ENCODE assay signal across 29 mouse cellular contexts in the genomic region with DNA sequence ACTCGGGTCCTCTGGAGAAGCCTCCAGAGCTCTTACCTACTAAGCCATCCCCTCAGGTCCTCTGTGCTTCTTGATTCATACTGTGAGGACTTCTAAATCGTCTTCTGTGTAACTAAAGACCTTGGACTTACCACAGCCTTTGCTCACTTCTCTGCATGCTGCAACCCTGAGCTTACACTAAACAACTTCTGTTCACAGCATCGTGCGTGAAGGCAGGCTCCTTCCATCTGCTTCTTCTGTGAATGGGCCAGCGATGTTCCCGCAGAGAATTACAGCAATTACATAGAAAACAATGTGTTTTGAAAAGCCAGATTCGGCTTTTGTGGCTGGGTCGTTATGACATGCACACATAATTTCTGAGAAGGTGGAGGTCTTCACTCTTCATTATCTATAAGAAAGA. TPM values are rescaled to one million over a fixed set of nuclear protein-coding genes. Genes with fewer than 3 reads are reported as not detected.
A peak's percentile ranks its signal among the peaks of the same experiment; 100 is the strongest.
DNase-seq lines count a peak whose midpoint lies in the region; ATAC-seq and TF ChIP-seq lines count a peak whose summit lies in the region.
"Had no signal": no experiment of that assay in that cellular context is flagged by ENCODE, and none has a peak within 500 bp of the region (broad histone marks: within the 10 kb centered on the region; RNA-seq: fewer than 3 reads in every experiment).

No protein-coding gene starts in this region.

- WGBS in forebrain, embryonic 14.5 days: 42% methylated on average over 8 of the region's 8 CpGs
- 60% methylated on average over 8 of the region's 8 CpGs for WGBS in forebrain, embryonic 12.5 days

- TF ChIP-seq POLR2A in brain, embryonic 14.5 days (IDR thresholded peaks at IDR 0.05; ENCODE audit: borderline replicate concordance, extremely low read depth, insufficient read depth, insufficient read length, poor library complexity, severe bottlenecking): no peak

- H3K4me3 ChIP-seq in forebrain, embryonic 14.5 days (ENCODE audit: low read depth, low read length): no peak overlapping the region
- H3K4me3 ChIP-seq in forebrain, embryonic 12.5 days (replicated peaks): no peak overlapping the region
- no peak overlapping the region for H3K4me3 ChIP-seq in layer of hippocampus, adult 2 months
- H3K4me3 ChIP-seq: gastrocnemius, adult 2 months; hindbrain, embryonic 10.5 days; hindbrain, embryonic 13.5 days; intestine, embryonic 15.5 days had no signal

- peaks cover 3% of the 10 kb centered on the region; the same call in 1 of the 2 replicates for H3K4me1 ChIP-seq in forebrain, embryonic 14.5 days (ENCODE audit: control insufficient read depth, insufficient read depth, low read length)
- H3K4me1 ChIP-seq in forebrain, embryonic 12.5 days: no peaks in the 10 kb centered on the region; the same call in 1 of the 2 replicates
- H3K4me1 ChIP-seq: intestine, embryonic 15.5 days had no signal

- no peak for TF ChIP-seq CTCF in layer of hippocampus, adult 2 months (conservative IDR thresholded peaks at IDR 0.05)
- TF ChIP-seq CTCF in brain, embryonic 14.5 days (IDR thresholded peaks at IDR 0.05; ENCODE audit: borderline replicate concordance, extremely low read depth, insufficient read depth, insufficient read length): no peak

- H3K9ac ChIP-seq in forebrain, embryonic 14.5 days (ENCODE audit: low read length): no peak overlapping the region
- no peak overlapping the region for H3K9ac ChIP-seq in forebrain, embryonic 12.5 days
- H3K9ac ChIP-seq: hindbrain, embryonic 13.5 days; intestine, embryonic 15.5 days had no signal

- 0 out of 2 replicates have a peak overlapping the region, but pooled peaks have one; percentile 6 for H3K27ac ChIP-seq in forebrain, embryonic 14.5 days (ENCODE audit: low read depth, low read length)
- no peak overlapping the region for H3K27ac ChIP-seq in forebrain, embryonic 12.5 days
- H3K27ac ChIP-seq in layer of hippocampus, adult 2 months: peak overlapping the region; percentile 60; the same call in 1 of the 2 replicates
- H3K27ac ChIP-seq: gastrocnemius, adult 2 months; hindbrain, embryonic 10.5 days; hindbrain, embryonic 13.5 days; intestine, embryonic 15.5 days had no signal

- H3K9me3 ChIP-seq in forebrain, embryonic 14.5 days (replicated peaks; ENCODE audit: control insufficient read depth, low read length): no peaks in the 10 kb centered on the region
- no peaks in the 10 kb centered on the region for H3K9me3 ChIP-seq in forebrain, embryonic 12.5 days
- H3K9me3 ChIP-seq: G1E; hindbrain, embryonic 10.5 days; hindbrain, embryonic 13.5 days; intestine, embryonic 15.5 days had no signal

- no peaks in the 10 kb centered on the region for H3K27me3 ChIP-seq in forebrain, embryonic 14.5 days (replicated peaks; ENCODE audit: control insufficient read depth, insufficient read depth, low read length)
- H3K27me3 ChIP-seq in forebrain, embryonic 12.5 days: no peaks in the 10 kb centered on the region
- H3K27me3 ChIP-seq: hindbrain, embryonic 13.5 days; intestine, embryonic 15.5 days had no signal

- ATAC-seq in forebrain, embryonic 14.5 days: no peak
- no peak for ATAC-seq in forebrain, embryonic 12.5 days (ENCODE audit: low FRiP score)
- ATAC-seq: hindbrain, embryonic 16.5 days; intestine, embryonic 15.5 days; Patski had no signal

- no peak overlapping the region for H3K4me2 ChIP-seq in forebrain, embryonic 14.5 days (ENCODE audit: low read length)
- no peak overlapping the region for H3K4me2 ChIP-seq in forebrain, embryonic 12.5 days
- H3K4me2 ChIP-seq: heart, embryonic 11.5 days; hindbrain, embryonic 13.5 days; intestine, embryonic 15.5 days had no signal

- no peaks in the 10 kb centered on the region for H3K36me3 ChIP-seq in forebrain, embryonic 14.5 days (ENCODE audit: control insufficient read depth, insufficient read depth, low read length)
- H3K36me3 ChIP-seq in forebrain, embryonic 12.5 days (replicated peaks): no peaks in the 10 kb centered on the region
- H3K36me3 ChIP-seq: G1E; hindbrain, embryonic 10.5 days; hindbrain, embryonic 13.5 days; intestine, embryonic 15.5 days had no signal

- DNase-seq in forebrain, embryonic 14.5 days (ENCODE audit: low spot score): peak; percentile 55
- peak in 1 of 2 experiments; percentile 50 for DNase-seq in layer of hippocampus, adult 2 months (ENCODE audit: low spot score in 2 of 2)
- no peak for DNase-seq in layer of hippocampus, adult 9-10 months (ENCODE audit: low spot score)
- DNase-seq in brain, embryonic 14.5 days (ENCODE audit: low read depth): peak; percentile 60
- no peak for DNase-seq in heart, postnatal 4 days
- no peak for DNase-seq in cerebellum, postnatal 4 days (ENCODE audit: low spot score in 2 of 2)
- DNase-seq: adrenal gland, postnatal 10 days; adrenal gland, postnatal 36 days; B cell, adult 2 months; cerebellum, adult 11-12 months; cerebellum, adult 8-10 months; cerebellum, postnatal 10 days; cerebellum, postnatal 36 days; gastrocnemius, adult 2 months; gastrocnemius, postnatal 14 days; kidney, adult 11 months had no signal

RNA-seq across cellular contexts. Expression of gene Eif1b, which starts 8.9 kb away (rescaled TPM):
- 454 and 479 TPM in 2 replicates for polyA plus RNA-seq in forebrain, embryonic 14.5 days (2014; fragmentation: Nextera tagmentation; extraction: Ambion mirVana)
- polyA plus RNA-seq in forebrain, embryonic 12.5 days (2016; fragmentation: Nextera tagmentation; extraction: Ambion mirVana): 407 and 434 TPM in 2 replicates
- total RNA-seq in layer of hippocampus, adult 2 months (2021): 100 to 1,000 TPM; 203 to 206 TPM
- 156 and 199 TPM in 2 replicates for polyA plus RNA-seq in brain, embryonic 14.5 days (2012; rRNA removed)
- total RNA-seq in heart, postnatal 4 days (2021): 10 to 100 TPM; 64.6 to 68.6 TPM

RNA-seq across cellular contexts. Expression of gene Entpd3, which starts 56.5 kb away (rescaled TPM):
- polyA plus RNA-seq in forebrain, embryonic 14.5 days (2014; fragmentation: Nextera tagmentation; extraction: Ambion mirVana): 1.1 and 1.5 TPM in 2 replicates
- 0.23 and 0.36 TPM in 2 replicates for polyA plus RNA-seq in forebrain, embryonic 12.5 days (2016; fragmentation: Nextera tagmentation; extraction: Ambion mirVana)
- total RNA-seq in layer of hippocampus, adult 2 months (2021): 1 to 10 TPM; 7.6 to 7.7 TPM
- polyA plus RNA-seq in brain, embryonic 14.5 days (2012; rRNA removed): 3.1 and 3.9 TPM in 2 replicates
- under 1 TPM; 0.07 to 0.09 TPM for total RNA-seq in heart, postnatal 4 days (2021)
- total RNA-seq: gastrocnemius, adult 2 months; gastrocnemius, postnatal 14 days; gastrocnemius, postnatal 4 days; heart, adult 8-10 months; heart, postnatal 25 days had no signal
- polyA plus RNA-seq: G1E; heart, embryonic 14.5 days; heart, postnatal 0 days; Patski had no signal

Comparison
In these comparisons a context has a peak if more than half of its experiments do, and no peak if none do; other contexts are left out.
1. DNase-seq: peak in forebrain, embryonic 14.5 days (single experiment) and brain, embryonic 14.5 days (single experiment); none in layer of hippocampus, adult 9-10 months (single experiment), heart, postnatal 4 days (single experiment) and cerebellum, postnatal 4 days (0 of 2).